Mouse (Mus musculus) left cerebral cortex, adult 18-20 months (tissue): ENCODE results near the gene Mobp. TPM values are rescaled to one million over a fixed set of nuclear protein-coding genes. Genes with fewer than 3 reads are reported as not detected.
"Not testable (repeated sequence)": the region's sequence is repeated elsewhere in the genome, so short reads cannot be mapped to it uniquely, and the experiment has no call there.

Source experiments
- DNase-seq, 2 experiments: peaks; one replicate each; pipeline ENCODE4 v3.0.0; 2021 to 2022; ENCODE audit warnings: low spot score in 2 of 2, mixed read lengths in 1 of 2
- long read RNA-seq, 2 experiments: library from polyadenylated mRNA; stranded (forward); transcript quantifications; one replicate each; pipeline ENCODE4 v2.0.0; 2021
- total RNA-seq, 2 experiments: library from RNA; stranded (reverse); gene quantifications; 2 replicates each; pipeline ENCODE4 v1.2.3; 2021

Gene Mobp
- total RNA-seq = 100 to 1,000 TPM; 189 to 204 TPM
- long read RNA-seq, experiment 1, transcript Mobp-204 (6 exons, 2,609 nt) = major isoform, 111 of 144 reads
- long read RNA-seq, experiment 1, transcript Mobp-201 (4 exons, 1,536 nt) = minor isoform, 6 of 144 reads
- long read RNA-seq, experiment 1, partial matches to known transcripts = 3 of 144 reads
- long read RNA-seq, experiment 1, other reads (novel, unspliced or antisense) = 20 of 144 reads
- long read RNA-seq, experiment 2, transcript Mobp-204 (6 exons, 2,609 nt) = major isoform, 60 of 86 reads
- long read RNA-seq, experiment 2, partial matches to known transcripts = 4 of 86 reads
- long read RNA-seq, experiment 2, other reads (novel, unspliced or antisense) = 17 of 86 reads

DNA sequence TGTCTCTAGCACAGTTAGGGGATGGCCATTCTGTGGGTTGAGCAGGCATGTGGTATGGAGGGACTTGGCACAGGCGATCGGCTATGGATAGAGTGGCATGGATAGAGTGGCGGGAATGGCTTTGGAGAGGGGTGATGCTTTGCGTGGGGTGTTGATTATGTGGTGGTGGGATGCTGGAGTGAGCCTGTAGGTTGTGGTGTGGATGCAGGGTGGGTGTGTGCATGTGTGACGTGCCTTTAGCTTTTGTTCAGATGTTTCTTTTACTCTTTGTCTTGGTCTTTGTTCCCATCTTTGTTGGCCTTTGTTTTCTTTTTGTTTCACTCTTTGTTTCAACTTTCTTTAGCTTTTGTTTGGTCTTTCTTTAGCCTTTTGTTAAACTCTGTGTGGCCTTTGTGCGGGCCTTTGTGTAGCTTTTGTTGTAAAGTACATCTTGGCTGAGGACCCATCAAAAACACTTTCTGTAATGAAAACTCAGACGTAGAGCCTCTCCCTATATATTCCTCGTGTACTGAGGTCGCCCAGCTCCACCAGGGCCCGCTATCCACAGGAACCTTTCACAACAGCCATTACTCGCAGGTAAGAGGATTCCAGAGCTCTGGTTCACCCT lies at the start of gene Mobp:
Gene Mobp (plus strand): TSS at position 486 of the 607 bp plus-strand sequence.
- peak in 1 of 2 experiments; percentile 15 for DNase-seq

DNA sequence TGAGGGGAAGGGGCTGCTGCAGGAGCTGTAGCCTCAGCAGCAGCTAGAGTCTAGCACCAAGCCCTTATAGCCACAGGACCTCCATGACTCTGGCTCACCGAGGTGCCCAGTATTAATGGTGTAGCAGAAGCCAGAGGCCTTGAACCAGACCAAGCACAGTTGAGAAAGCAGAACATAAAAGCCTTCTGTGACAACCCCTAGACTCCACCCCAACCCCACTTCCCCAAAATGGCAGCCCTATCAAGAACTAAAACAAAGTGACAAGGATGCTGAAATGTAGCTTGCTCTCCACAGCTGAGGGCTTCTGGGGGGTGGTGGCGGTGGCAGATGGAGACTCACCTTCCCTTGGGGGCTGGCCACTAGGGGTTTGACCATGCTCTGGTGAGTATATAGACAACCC lies 48.3 kb upstream of the Mobp start:
- no peak for DNase-seq

DNA sequence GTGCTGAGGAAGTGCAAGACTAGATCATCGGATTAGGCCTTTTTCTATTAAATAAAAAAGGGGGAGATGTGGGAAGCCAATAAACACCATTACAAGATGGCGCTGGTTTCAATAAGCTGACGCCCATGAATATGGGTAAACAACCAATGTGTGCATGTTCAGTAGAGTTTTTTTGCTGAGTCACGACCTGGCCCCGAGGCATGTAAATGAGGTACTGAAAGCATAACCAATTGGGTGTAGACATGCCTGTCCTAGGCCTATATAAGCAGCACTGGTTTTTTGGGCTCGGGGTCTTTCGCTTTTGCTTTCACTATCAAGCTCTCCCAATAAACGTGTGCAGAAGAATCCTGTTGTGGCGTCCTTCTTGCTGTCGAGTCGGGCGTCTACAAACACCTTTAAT lies 40.6 kb upstream of the Mobp start:
- DNase-seq = not testable (repeated sequence)

DNA sequence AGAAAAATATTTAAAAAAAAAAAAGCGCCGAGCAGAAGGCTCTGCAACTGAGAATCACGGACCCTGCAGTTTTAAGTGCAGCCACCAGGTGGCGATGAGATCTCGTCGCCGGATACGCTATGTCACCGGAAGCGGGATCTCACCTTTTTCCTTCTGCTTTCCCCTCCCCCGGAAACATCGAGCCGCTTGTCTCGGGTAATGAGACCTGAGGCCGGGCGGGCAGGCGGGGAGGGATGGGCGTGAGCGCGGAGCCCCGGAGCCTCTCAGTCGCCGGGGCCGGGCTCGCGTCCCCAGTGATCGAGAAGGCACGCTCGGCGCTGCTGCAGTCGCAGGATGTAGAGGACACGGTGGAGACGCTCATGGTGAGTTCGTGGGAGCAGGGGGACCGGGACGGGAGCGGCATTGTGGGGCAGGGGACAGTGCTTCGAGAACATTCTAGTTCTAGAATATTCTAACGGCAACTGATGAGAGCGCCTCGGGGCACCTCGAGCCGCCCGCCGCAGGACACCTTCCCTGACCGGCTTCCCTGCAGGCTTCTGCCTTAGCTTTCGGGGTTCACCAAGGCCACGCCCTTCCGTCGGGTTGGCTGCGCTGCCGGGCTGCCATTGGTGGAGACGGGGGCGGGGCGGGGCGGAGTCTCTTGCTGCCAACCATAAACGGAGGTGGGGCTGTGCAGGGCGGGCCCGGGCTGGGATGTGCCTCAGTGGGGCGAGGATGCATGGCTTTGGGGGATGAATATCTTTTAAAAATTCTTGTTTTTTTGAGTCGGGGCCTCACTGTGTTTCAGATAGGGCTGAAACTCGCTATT lies 39.1 kb upstream of the Mobp start, which contains the start of gene Slc25a38:
Gene Slc25a38 (plus strand): TSS at position 164 of the 808 bp plus-strand sequence.
- peak; percentile 96 for DNase-seq

DNA sequence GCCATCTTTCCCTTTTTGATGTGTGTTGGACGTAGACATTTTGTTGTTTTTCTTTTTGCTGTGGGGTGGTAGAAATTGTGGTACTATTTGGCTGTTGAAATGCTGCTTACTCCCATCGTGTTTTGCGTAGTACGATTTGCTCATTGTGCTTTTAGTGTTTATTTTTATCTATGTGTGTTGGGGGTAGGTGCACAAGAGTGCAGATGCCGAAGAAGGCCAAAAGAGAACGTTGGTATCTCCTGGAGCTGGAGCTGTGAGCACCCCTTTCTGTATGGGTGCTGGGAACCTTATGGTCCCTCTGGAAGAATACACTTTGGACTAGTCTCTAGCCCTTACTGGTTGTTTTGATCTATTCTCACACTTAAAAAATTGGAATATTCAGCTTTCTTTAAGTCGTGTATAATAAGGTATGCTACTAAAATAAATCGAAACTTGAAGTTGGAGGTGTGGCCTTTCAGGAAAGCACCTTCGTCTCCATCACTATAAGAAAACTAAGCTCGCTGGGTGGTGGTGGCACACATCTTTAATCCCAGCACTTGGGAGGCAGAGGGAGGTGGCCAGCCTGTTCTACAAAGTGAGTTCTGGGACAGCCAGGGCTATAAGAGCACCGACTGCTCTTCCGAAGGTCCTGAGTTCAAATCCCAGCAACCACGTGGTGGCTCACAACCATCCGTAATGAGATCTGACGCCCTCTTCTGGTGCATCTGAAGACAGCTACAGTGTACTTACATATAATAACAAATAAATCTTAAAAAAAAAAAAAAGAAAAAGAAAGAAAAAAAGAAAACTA lies 38.2 kb upstream of the Mobp start:
- DNase-seq = no peak

- DNase-seq = no peak
Measured at GRCm38 (mm10) chr9:120112472-120112871, 37.0 kb upstream of the Mobp start.

- no peak for DNase-seq
Measured at GRCm38 (mm10) chr9:120113456-120113855, 36.1 kb upstream of the Mobp start.

- DNase-seq = no peak
Measured at GRCm38 (mm10) chr9:120114051-120114788, 35.3 kb upstream of the Mobp start.

GRCm38 (mm10) chr9:120114789-120115151 lies 34.7 kb upstream of the Mobp start:
- no peak for DNase-seq

DNA sequence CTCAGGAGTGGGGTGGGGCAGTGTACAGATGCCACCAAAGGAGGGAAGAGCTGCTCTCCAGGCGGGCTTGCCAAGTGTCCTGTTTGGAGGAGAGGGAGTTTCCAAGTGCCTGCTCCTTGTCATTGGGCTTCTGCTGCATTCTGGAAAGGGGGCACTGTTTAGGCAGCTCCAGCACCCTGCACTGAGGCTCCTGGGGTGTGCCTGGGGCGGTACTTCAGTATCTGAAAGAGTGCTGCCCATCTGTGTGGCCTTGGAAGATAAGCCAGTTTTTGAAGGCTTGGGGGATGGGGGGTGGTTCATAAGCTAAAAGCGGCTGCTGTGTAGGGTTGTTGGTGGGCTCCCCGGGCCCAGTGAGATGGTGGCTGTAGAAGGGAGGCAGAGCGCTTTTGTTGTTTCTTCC lies 33.9 kb upstream of the Mobp start:
- DNase-seq = no peak

GRCm38 (mm10) chr9:120116184-120116624 lies 33.3 kb upstream of the Mobp start:
- no peak for DNase-seq

GRCm38 (mm10) chr9:120118212-120118611 lies 31.3 kb upstream of the Mobp start:
- no peak for DNase-seq

- no peak for DNase-seq
Measured at GRCm38 (mm10) chr9:120120503-120120902, 29.0 kb upstream of the Mobp start.

DNA sequence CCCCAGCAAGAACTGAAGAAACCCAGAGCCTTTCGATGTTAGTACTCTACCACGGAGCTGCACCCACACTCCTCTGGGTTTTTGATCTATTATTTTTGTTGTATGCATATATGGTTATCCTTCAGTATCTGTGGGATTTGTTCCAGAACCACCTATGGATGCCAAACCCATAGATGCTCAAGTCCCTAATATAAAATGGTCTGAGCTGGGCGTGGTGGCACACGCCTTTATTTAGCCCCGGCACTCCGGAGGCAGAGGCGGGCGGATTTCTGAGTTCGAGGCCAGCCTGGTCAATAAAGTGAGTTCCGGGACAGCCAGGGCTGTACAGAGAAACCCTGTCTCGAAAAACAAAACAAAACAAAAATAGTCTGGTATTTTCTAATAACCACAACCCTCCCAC lies 22.6 kb upstream of the Mobp start:
- DNase-seq = no peak

- DNase-seq = peak; percentile 96 to 97
Measured at GRCm38 (mm10) chr9:120127538-120128251, 21.8 kb upstream of the Mobp start, which contains the start of gene Rpsa. Gene Rpsa (plus strand): TSS chr9:120127689.

DNA sequence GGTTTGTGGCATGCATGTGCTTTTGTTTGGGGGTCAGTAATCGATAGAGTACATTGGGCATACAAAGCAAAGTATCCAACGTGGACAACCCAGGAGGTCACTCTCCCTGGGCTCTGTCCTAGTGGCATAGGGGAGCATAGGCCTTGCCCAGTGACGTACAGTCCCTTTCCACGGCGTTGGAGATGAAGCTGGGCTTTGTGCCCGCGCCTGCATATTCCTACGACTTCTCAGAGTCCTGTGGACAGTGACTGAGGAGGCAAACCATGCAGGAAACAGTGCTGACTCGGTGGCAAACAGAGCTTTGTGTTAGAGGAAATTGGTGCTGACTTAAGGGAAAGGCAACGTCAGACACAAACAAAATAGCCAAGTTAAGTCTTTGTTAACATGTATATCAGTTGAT lies 20.2 kb upstream of the Mobp start:
- DNase-seq = no peak

- no peak for DNase-seq
Measured at GRCm38 (mm10) chr9:120131784-120132288, 17.7 kb upstream of the Mobp start.

- no peak for DNase-seq
Measured at GRCm38 (mm10) chr9:120132980-120133754, 16.3 kb upstream of the Mobp start.
